Mouse (Mus musculus) intestine, postnatal 0 days (tissue): ENCODE measurements around the gene Gm42372. TPM values are rescaled to one million over a fixed set of nuclear protein-coding genes. Genes with fewer than 3 reads are reported as not detected.

Experiments
- ATAC-seq: fragments of 200-750 bp; cut with Nextera tagmentation; 2 replicates; pipeline ENCODE4 v1.8.0; 2017; ENCODE audit warnings: mild to moderate bottlenecking, moderate TSS enrichment, moderate library complexity
- H3K27ac ChIP-seq: fragments of 300-500 bp; sonication (generic); 2 replicates; pipeline ENCODE4 v1.5.1; 2014; ENCODE audit warnings: mild to moderate bottlenecking, low read depth, low read length, moderate library complexity
- H3K27me3 ChIP-seq: fragments of 300-500 bp; sonication (generic); replicated peaks from 2 replicates; pipeline ENCODE4 v1.6.1; 2014; ENCODE audit warnings: low read length, mixed read lengths; ENCODE audit not compliant: control insufficient read depth, insufficient read depth
- H3K36me3 ChIP-seq: fragments of 300-500 bp; sonication (generic); 2 replicates; pipeline ENCODE4 v1.6.1; 2014; ENCODE audit warnings: mild to moderate bottlenecking, moderate library complexity; ENCODE audit not compliant: control insufficient read depth, insufficient read depth
- H3K4me1 ChIP-seq: fragments of 300-500 bp; sonication (generic); replicated peaks from 2 replicates; pipeline ENCODE4 v1.6.1; 2014; ENCODE audit warnings: antibody characterized with exemption, low read length, mixed read lengths; ENCODE audit not compliant: control insufficient read depth, insufficient read depth
- H3K4me2 ChIP-seq: fragments of 300-500 bp; sonication (generic); replicated peaks from 2 replicates; pipeline ENCODE4 v1.6.1; 2014; ENCODE audit warnings: low read depth, mild to moderate bottlenecking, moderate library complexity
- H3K4me3 ChIP-seq: fragments of 300-500 bp; sonication (generic); 2 replicates; pipeline ENCODE4 v1.5.1; 2014; ENCODE audit warnings: low read depth, low read length
- H3K9ac ChIP-seq: fragments of 300-500 bp; sonication (generic); 2 replicates; pipeline ENCODE4 v1.6.1; 2014; ENCODE audit warnings: mild to moderate bottlenecking, low read depth, low read length
- H3K9me3 ChIP-seq: fragments of 300-500 bp; sonication (generic); 2 replicates; pipeline ENCODE4 v1.6.1; 2016; ENCODE audit warnings: mixed run types; ENCODE audit not compliant: control insufficient read depth
- CTCF ChIP-seq: sonication (generic); IDR thresholded peaks from 2 replicates; pipeline ENCODE4 v1.5.1; 2016; ENCODE audit warnings: low read depth, mild to moderate bottlenecking, control low read depth, antibody characterized with exemption, moderate library complexity
- WGBS: fragments of 180-500 bp; shearing (Covaris S2); extraction: QIAGEN DNeasy Blood & Tissue Kit; methylation state at CpG from one replicate; pipeline ENCODE4 v1.1.7; 2014; 5-methylcytosine and 5-hydroxymethylcytosine counted together
- polyA plus RNA-seq: library from polyadenylated mRNA; unstranded; fragments of >200 nt; fragmentation: Nextera tagmentation; extraction: Ambion mirVana; gene quantifications from 2 replicates; pipeline ENCODE4 v1.2.1, GENCODE M21; 2015

The Gm42372 gene
- polyA plus RNA-seq, 1 experiment from 2014 or later: 0.09 TPM

DNA sequence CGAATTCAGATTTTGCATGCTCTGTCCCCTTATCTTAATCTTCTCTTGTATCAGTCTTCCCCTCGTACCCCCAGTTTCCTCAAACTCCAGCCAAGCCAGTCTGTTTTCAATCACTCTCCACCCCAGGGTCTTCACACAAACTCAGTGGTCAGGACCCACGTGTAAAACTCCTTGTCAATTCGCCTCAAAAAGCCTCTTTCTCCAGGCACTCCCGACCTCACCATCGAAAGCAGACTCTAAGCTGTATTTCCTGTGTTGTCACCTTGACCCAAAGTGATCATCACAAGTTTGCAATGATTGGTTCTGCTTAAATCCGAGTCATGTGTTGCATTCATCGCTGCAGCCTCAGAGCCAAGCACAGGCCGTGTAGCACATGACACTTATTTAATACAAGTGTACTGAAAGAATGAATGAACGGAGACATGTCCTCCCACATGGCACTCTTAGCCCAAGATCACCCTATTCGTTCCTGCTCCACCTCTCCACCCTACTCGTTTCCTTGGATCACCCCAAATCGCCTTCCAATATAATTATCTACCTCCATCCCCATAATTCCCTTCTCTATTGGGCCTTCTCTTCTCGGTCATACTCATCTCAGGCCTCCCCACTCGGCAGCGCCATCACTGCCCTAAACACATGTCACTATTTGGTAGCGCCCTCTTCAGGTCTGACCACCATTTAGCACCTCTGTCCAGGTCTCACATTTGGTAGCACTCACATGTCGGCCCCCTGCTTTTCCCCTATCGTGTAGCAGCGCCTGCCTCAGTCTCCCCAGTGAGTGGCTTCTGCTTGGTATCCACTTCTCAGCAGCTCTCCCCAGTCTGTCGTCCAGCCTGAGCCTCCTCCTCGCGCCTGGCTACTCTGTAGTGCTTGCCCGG is 44.1 kb downstream of the Gm42372 start:
- H3K9me3 ChIP-seq: no peaks in the 10 kb centered on the region
- no peaks in the 10 kb centered on the region for H3K27me3 ChIP-seq
- TF ChIP-seq CTCF: peak; percentile 80
- H3K9ac ChIP-seq: peak overlapping the region; percentile 75
- peaks cover 20% of the 10 kb centered on the region for H3K4me1 ChIP-seq
- H3K4me3 ChIP-seq: peak overlapping the region; percentile 82
- H3K27ac ChIP-seq: peak overlapping the region; percentile 79
- WGBS: 3% methylated on average over 24 of the region's 24 CpGs
- peaks cover 30% of the 10 kb centered on the region for H3K36me3 ChIP-seq
- H3K4me2 ChIP-seq: peak overlapping the region; percentile 83
- ATAC-seq: peak; percentile 50

GRCm38 (mm10) chr7:17027588-17028343 is 44.9 kb downstream of the Gm42372 start, which contains the start of gene Ppp5c:
Gene Ppp5c, minus strand, starts transcription at chr7:17027924.
- ATAC-seq: peak; percentile 78
- Histone ChIP-seq H3K4me3 (peak within 1 kb of the TSS; percentile 82), H3K9ac (peak within 1 kb of the TSS; percentile 75), H3K4me1 (peaks cover 20% of the 10 kb centered on the region), H3K27me3 (no peaks in the 10 kb centered on the region), H3K4me2 (peak within 1 kb of the TSS; percentile 83), H3K27ac (peak within 1 kb of the TSS; percentile 79), H3K9me3 (no peaks in the 10 kb centered on the region), H3K36me3 (peaks cover 30% of the 10 kb centered on the region)
- under 1% methylated on average over 55 of the region's 58 CpGs for WGBS
- no peak for TF ChIP-seq CTCF

DNA sequence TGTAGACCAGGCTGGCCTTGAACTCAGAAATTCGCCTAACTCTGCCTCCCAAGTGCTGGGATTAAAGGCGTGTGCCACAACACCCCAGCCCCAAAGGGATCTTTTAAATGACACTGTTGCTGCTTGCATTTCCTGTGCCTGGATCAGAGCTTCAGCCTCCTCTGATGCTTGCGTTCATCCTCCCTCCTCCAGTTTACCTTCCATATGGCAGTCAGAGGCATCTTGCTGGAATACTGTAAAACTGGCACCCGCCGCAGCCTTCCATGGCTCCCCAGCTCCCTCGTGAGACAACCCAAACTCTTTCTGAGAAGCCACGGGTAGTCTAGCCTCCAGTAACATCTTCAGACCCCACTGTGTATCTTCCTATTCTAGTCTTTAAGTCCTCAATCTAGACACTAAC is 46.0 kb downstream of the Gm42372 start:
- WGBS: 78% methylated on average over 7 of the region's 7 CpGs
- ATAC-seq: no peak
- no peak overlapping the region for H3K4me3 ChIP-seq
- H3K27ac ChIP-seq: no peak overlapping the region
- H3K27me3 ChIP-seq: no peaks in the 10 kb centered on the region
- no peaks in the 10 kb centered on the region for H3K9me3 ChIP-seq
- H3K9ac ChIP-seq: no peak overlapping the region
- no peak overlapping the region for H3K4me2 ChIP-seq
- TF ChIP-seq CTCF: no peak
- H3K36me3 ChIP-seq: peaks cover 35% of the 10 kb centered on the region
- peaks cover 15% of the 10 kb centered on the region for H3K4me1 ChIP-seq

DNA sequence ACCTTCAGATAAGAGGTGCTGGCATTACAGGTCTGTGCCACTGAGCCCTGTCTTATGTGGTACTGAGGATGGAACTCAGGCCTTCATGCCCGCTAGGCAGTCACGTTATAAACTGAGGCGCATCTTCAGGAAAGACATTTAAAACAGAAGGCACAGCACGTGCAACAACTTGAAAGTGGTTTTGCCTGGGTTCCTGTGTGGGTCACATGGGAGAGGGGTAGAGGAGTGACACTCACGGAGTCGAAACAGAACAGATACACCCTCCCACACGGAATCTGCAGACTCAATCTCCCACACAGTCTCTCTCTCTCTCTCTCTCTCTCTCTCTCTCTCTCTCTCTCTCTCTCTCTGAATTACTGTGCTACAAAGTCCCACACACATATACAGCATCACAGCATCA is 47.4 kb downstream of the Gm42372 start:
- TF ChIP-seq CTCF: no peak
- Histone ChIP-seq H3K9me3 (no peaks in the 10 kb centered on the region), H3K36me3 (peaks cover 49% of the 10 kb centered on the region), H3K4me3 (no peak overlapping the region), H3K9ac (no peak overlapping the region), H3K27ac (no peak overlapping the region), H3K4me1 (peaks cover 6% of the 10 kb centered on the region; the same call in 1 of the 2 replicates), H3K27me3 (no peaks in the 10 kb centered on the region), H3K4me2 (no peak overlapping the region)
- no peak for ATAC-seq
- 77% methylated on average over 7 of the region's 7 CpGs for WGBS

Other genes with a start within 250 kb of the Gm42372 start
- gene Ap2s1, start 244.7 kb upstream of the Gm42372 start, polyA plus RNA-seq: 316 and 329 TPM in 2 replicates
- gene Slc1a5, start 201.7 kb upstream of the Gm42372 start, polyA plus RNA-seq: 19.8 and 22.8 TPM in 2 replicates
- gene Strn4, start 167.2 kb upstream of the Gm42372 start, polyA plus RNA-seq: 33.7 and 35.8 TPM in 2 replicates
- 12.3 and 12.7 TPM in 2 replicates for gene Fkrp, start 166.4 kb upstream of the Gm42372 start, polyA plus RNA-seq
- 9.2 and 11.2 TPM in 2 replicates for gene Prkd2, start 140.2 kb upstream of the Gm42372 start, polyA plus RNA-seq
- gene Dact3, start 107.8 kb upstream of the Gm42372 start, polyA plus RNA-seq: 3.4 and 3.7 TPM in 2 replicates
- 4.7 and 5.3 TPM in 2 replicates for gene Gng8, start 91.3 kb upstream of the Gm42372 start, polyA plus RNA-seq
- gene Ptgir, start 76.6 kb upstream of the Gm42372 start, polyA plus RNA-seq: 1.7 and 1.8 TPM in 2 replicates
- 236 and 241 TPM in 2 replicates for gene Calm3, start 59.0 kb upstream of the Gm42372 start, polyA plus RNA-seq
- 3.3 and 3.6 TPM in 2 replicates for gene Pnmal2, start 38.4 kb upstream of the Gm42372 start, polyA plus RNA-seq
- gene Pnmal1, start 23.4 kb upstream of the Gm42372 start, polyA plus RNA-seq: 2.0 and 2.2 TPM in 2 replicates
- 3.6 and 4.0 TPM in 2 replicates for gene Ccdc8, start 9.6 kb downstream of the Gm42372 start, polyA plus RNA-seq
- gene Ppp5c, start 44.8 kb downstream of the Gm42372 start, polyA plus RNA-seq: 44.4 and 45.0 TPM in 2 replicates
- 15.9 and 18.4 TPM in 2 replicates for gene Hif3a, start 79.3 kb downstream of the Gm42372 start, polyA plus RNA-seq
- 0.33 and 0.46 TPM in 2 replicates for gene Psg16, start 91.0 kb downstream of the Gm42372 start, polyA plus RNA-seq
- gene Ceacam3, start 167.2 kb downstream of the Gm42372 start, polyA plus RNA-seq: not detected in 2 replicates
- not detected in 2 replicates for gene Psg29, start 220.4 kb downstream of the Gm42372 start, polyA plus RNA-seq